Comparison of ENCODE assay signal across 7 mouse cellular contexts in the genomic region with DNA sequence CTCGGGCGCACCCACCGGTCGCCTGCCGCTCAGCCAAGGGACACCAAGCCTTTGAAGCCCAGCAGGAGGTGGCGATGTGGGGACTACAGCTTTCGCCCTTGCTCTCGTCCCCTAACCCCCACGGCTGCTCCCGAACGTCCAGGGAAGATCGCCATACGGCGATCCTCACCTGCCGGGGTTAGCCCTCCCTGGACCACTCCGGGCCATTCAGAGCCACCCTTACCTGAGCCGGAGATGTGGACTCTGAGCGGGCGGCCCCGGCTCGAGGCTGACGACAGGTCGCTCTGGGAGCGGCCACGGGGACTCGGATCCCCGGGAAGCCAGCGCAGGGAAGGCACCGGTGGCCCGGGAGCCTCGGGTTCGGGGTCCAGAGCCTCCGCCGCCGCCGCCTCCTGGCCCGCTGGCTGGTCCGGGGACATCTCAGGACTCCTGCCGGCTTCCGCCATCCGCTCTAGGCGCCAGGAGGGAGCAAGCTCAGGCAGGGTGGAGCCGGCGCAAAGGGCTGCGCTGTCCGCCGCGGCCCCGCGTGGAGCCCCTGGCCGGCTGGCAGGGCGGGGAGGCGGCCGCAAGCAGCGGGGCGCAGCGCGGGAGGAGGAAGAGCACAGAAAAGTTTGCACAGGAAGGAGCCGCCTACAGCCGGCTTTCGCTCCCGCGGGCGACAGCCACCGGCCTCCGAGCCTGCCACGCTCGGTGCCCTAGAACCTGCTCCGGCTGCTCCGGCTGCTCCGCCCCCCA. TPM values are rescaled to one million over a fixed set of nuclear protein-coding genes. Genes with fewer than 3 reads are reported as not detected.
A peak's percentile ranks its signal among the peaks of the same experiment; 100 is the strongest.
DNase-seq lines count a peak whose midpoint lies in the region; ATAC-seq and TF ChIP-seq lines count a peak whose summit lies in the region.

A gene (minus strand): TSS at position 580 of the 735 bp plus-strand sequence.

- peak; percentile 38 to 40 for DNase-seq in adrenal gland, adult 18-20 months (ENCODE audit: low spot score in 2 of 2)
- DNase-seq in cerebellum, postnatal 25 days = peak; percentile 41 to 51
- peak; percentile 24 to 47 for DNase-seq in gastrocnemius, postnatal 4 days (ENCODE audit: low spot score in 2 of 2)
- DNase-seq in intestine, embryonic 14.5 days (ENCODE audit: low spot score) = peak; percentile 84
- DNase-seq in limb, embryonic 14.5 days (ENCODE audit: low spot score) = peak; percentile 35
- DNase-seq in spleen, postnatal 10 days (ENCODE audit: low spot score in 2 of 2) = peak; percentile 42 to 59

- no peak for TF ChIP-seq POLR2A in limb, embryonic 14.5 days (IDR thresholded peaks at IDR 0.05; ENCODE audit: borderline replicate concordance, extremely low read depth, insufficient read depth, insufficient read length)

- ATAC-seq in intestine, embryonic 14.5 days (replicated peaks; ENCODE audit: low FRiP score, low TSS enrichment, low read depth) = peak; percentile 85
- peak; percentile 62 for ATAC-seq in limb, embryonic 14.5 days (ENCODE audit: low FRiP score, low read depth)
- ATAC-seq in midbrain, embryonic 13.5 days = peak; percentile 92

- H3K36me3 ChIP-seq in intestine, embryonic 14.5 days (ENCODE audit: control insufficient read depth, insufficient read depth, low read length) = no peaks in the 10 kb centered on the region
- no peaks in the 10 kb centered on the region for H3K36me3 ChIP-seq in limb, embryonic 14.5 days (ENCODE audit: control insufficient read depth, insufficient read depth, low read length)
- no peaks in the 10 kb centered on the region for H3K36me3 ChIP-seq in midbrain, embryonic 13.5 days

- H3K4me3 ChIP-seq in intestine, embryonic 14.5 days (ENCODE audit: low read depth, low read length) = peak within 1 kb of the TSS; percentile 46
- H3K4me3 ChIP-seq in limb, embryonic 14.5 days (replicated peaks; ENCODE audit: low read length) = peak within 1 kb of the TSS; percentile 55
- peak within 1 kb of the TSS; percentile 75 for H3K4me3 ChIP-seq in midbrain, embryonic 13.5 days (replicated peaks)

- WGBS in intestine, embryonic 14.5 days = under 1% methylated on average over 64 of the region's 71 CpGs
- WGBS in limb, embryonic 14.5 days = under 1% methylated on average over 44 of the region's 71 CpGs
- under 1% methylated on average over 54 of the region's 71 CpGs for whole genome bisulfite sequencing in midbrain, embryonic 13.5 days

- no peaks in the 10 kb centered on the region for H3K9me3 ChIP-seq in intestine, embryonic 14.5 days (ENCODE audit: control insufficient read depth, low read length)
- no peaks in the 10 kb centered on the region for H3K9me3 ChIP-seq in limb, embryonic 14.5 days (ENCODE audit: control insufficient read depth, low read length)
- no peaks in the 10 kb centered on the region for H3K9me3 ChIP-seq in midbrain, embryonic 13.5 days

- H3K27me3 ChIP-seq in intestine, embryonic 14.5 days (replicated peaks; ENCODE audit: control insufficient read depth, insufficient read depth, low read length) = peaks cover 38% of the 10 kb centered on the region
- peaks cover 28% of the 10 kb centered on the region; the same call in 1 of the 2 replicates for H3K27me3 ChIP-seq in limb, embryonic 14.5 days (ENCODE audit: control insufficient read depth, insufficient read depth, low read length)
- peaks cover 57% of the 10 kb centered on the region for H3K27me3 ChIP-seq in midbrain, embryonic 13.5 days

- peak within 1 kb of the TSS; percentile 83 for H3K4me2 ChIP-seq in intestine, embryonic 14.5 days (ENCODE audit: low read length)
- H3K4me2 ChIP-seq in limb, embryonic 14.5 days (replicated peaks; ENCODE audit: low read depth, low read length, severe bottlenecking) = peak within 1 kb of the TSS; percentile 94
- peak within 1 kb of the TSS; percentile 100 for H3K4me2 ChIP-seq in midbrain, embryonic 13.5 days (replicated peaks)

- peaks cover 9% of the 10 kb centered on the region for H3K4me1 ChIP-seq in intestine, embryonic 14.5 days (replicated peaks; ENCODE audit: control insufficient read depth, insufficient read depth, low read length)
- no peaks in the 10 kb centered on the region; the same call in 1 of the 2 replicates for H3K4me1 ChIP-seq in limb, embryonic 14.5 days (ENCODE audit: control insufficient read depth, insufficient read depth, low read length)
- peaks cover 12% of the 10 kb centered on the region for H3K4me1 ChIP-seq in midbrain, embryonic 13.5 days (replicated peaks)

- no peak within 1 kb of the TSS for H3K27ac ChIP-seq in intestine, embryonic 14.5 days (ENCODE audit: low read depth)
- no peak within 1 kb of the TSS for H3K27ac ChIP-seq in limb, embryonic 14.5 days (replicated peaks; ENCODE audit: low read depth, low read length)
- no peak within 1 kb of the TSS for H3K27ac ChIP-seq in midbrain, embryonic 13.5 days

- peak within 1 kb of the TSS; percentile 66 for H3K9ac ChIP-seq in intestine, embryonic 14.5 days (ENCODE audit: low read length)
- peak within 1 kb of the TSS; percentile 66 for H3K9ac ChIP-seq in limb, embryonic 14.5 days (ENCODE audit: low read depth, low read length, severe bottlenecking)
- peak within 1 kb of the TSS; percentile 77 for H3K9ac ChIP-seq in midbrain, embryonic 13.5 days (replicated peaks)

RNA-seq across cellular contexts. Expression of the gene that starts here (rescaled TPM):
- 10 to 100 TPM; 23.5 to 24.2 TPM for total RNA-seq in adrenal gland, adult 18-20 months (2021)
- total RNA-seq in gastrocnemius, postnatal 4 days (2021) = 10 to 100 TPM; 75.0 to 78.7 TPM
- 26.5 and 26.7 TPM in 2 replicates for polyA plus RNA-seq in intestine, embryonic 14.5 days (2014; fragmentation: Nextera tagmentation; extraction: Ambion mirVana)
- polyA plus RNA-seq in limb, embryonic 14.5 days (2012; rRNA removed) = 17.5 and 20.0 TPM in 2 replicates
- 34.8 and 36.5 TPM in 2 replicates for polyA plus RNA-seq in limb, embryonic 14.5 days (2014; fragmentation: Nextera tagmentation; extraction: Ambion mirVana)
- polyA plus RNA-seq in midbrain, embryonic 13.5 days (2015; fragmentation: Nextera tagmentation; extraction: Ambion mirVana) = 5.1 and 6.4 TPM in 2 replicates
